Mouse (Mus musculus) cerebellum, adult 2 months (tissue): ENCODE results near the gene Ubald1.

ENCODE experiments used
- CTCF ChIP-seq: fragments of 200-500 bp; IDR thresholded peaks from 2 replicates; pipeline ENCODE4 v1.5.1; 2011; ENCODE audit warnings: low read depth, mild to moderate bottlenecking, control low read depth, low read length, moderate library complexity, borderline replicate concordance; ENCODE audit not compliant: insufficient read depth
- POLR2A ChIP-seq: fragments of 200-500 bp; IDR thresholded peaks from 2 replicates; pipeline ENCODE4 v1.6.1; 2011; ENCODE audit warnings: low read length, control low read depth, borderline replicate concordance; ENCODE audit not compliant: insufficient read depth

- TF ChIP-seq CTCF, result no peak
- TF ChIP-seq POLR2A, result no peak
These were observed 19.6 kb upstream of the Ubald1 start for GRCm38 (mm10) chr16:4899711-4900110.
